Mouse (Mus musculus) heart, adult 8-10 months (tissue): ENCODE measurements around the gene Hoxb9. TPM values are rescaled to one million over a fixed set of nuclear protein-coding genes. Genes with fewer than 3 reads are reported as not detected.

Experiments used
- DNase-seq: peaks from one replicate; pipeline ENCODE4 v3.0.0; 2022; ENCODE audit warnings: low spot score
- total RNA-seq, 4 experiments: library from RNA; stranded (reverse); gene quantifications; 2 replicates each; pipeline ENCODE4 v1.2.4; 2022

Gene Hoxb9
- total RNA-seq, 4 experiments from 2014 or later, result not detected

GRCm38 (mm10) chr11:96284774-96285734 lies 13.8 kb downstream of the Hoxb9 start:
- DNase-seq, result no peak

GRCm38 (mm10) chr11:96285771-96286738 lies 14.8 kb downstream of the Hoxb9 start, which contains the start of gene Hoxb7:
Gene Hoxb7 (plus strand): TSS chr11:96286623.
- no peak for DNase-seq

GRCm38 (mm10) chr11:96286739-96287385 lies 15.6 kb downstream of the Hoxb9 start:
- DNase-seq, result no peak

GRCm38 (mm10) chr11:96287411-96287810 lies 16.2 kb downstream of the Hoxb9 start:
- DNase-seq, result no peak

- no peak for DNase-seq
These were observed 17.4 kb downstream of the Hoxb9 start for GRCm38 (mm10) chr11:96288455-96289221.

- no peak for DNase-seq
These were observed 18.0 kb downstream of the Hoxb9 start for GRCm38 (mm10) chr11:96289293-96289692.

- DNase-seq, result no peak
These were observed 18.6 kb downstream of the Hoxb9 start for GRCm38 (mm10) chr11:96289837-96290236.

GRCm38 (mm10) chr11:96290705-96291355 lies 19.6 kb downstream of the Hoxb9 start:
- no peak for DNase-seq

GRCm38 (mm10) chr11:96291681-96292564 lies 20.7 kb downstream of the Hoxb9 start, which contains the start of gene Hoxb6:
Gene Hoxb6 (plus strand): TSS chr11:96292476.
- DNase-seq, result no peak

GRCm38 (mm10) chr11:96292565-96293301 lies 21.5 kb downstream of the Hoxb9 start:
- DNase-seq, result no peak

- DNase-seq, result no peak
These were observed 22.2 kb downstream of the Hoxb9 start for GRCm38 (mm10) chr11:96293302-96293921.

- DNase-seq, result peak; percentile 59
These were observed 23.2 kb downstream of the Hoxb9 start for GRCm38 (mm10) chr11:96294245-96295091.

- DNase-seq, result no peak
These were observed 24.0 kb downstream of the Hoxb9 start for GRCm38 (mm10) chr11:96295092-96295835.

GRCm38 (mm10) chr11:96296997-96297396 lies 25.7 kb downstream of the Hoxb9 start:
- no peak for DNase-seq

GRCm38 (mm10) chr11:96297428-96297827 lies 26.2 kb downstream of the Hoxb9 start:
- DNase-seq, result no peak

- no peak for DNase-seq
These were observed 26.8 kb downstream of the Hoxb9 start for GRCm38 (mm10) chr11:96297968-96298635.
